Mouse (Mus musculus): ENCODE data around the gene Lipe. TPM values are rescaled to one million over a fixed set of nuclear protein-coding genes. Genes with fewer than 3 reads are reported as not detected.

The Lipe gene
- total and polyA plus RNA-seq, 3 experiments = 4.5 to 15.4 TPM; not detected in 1

DNA sequence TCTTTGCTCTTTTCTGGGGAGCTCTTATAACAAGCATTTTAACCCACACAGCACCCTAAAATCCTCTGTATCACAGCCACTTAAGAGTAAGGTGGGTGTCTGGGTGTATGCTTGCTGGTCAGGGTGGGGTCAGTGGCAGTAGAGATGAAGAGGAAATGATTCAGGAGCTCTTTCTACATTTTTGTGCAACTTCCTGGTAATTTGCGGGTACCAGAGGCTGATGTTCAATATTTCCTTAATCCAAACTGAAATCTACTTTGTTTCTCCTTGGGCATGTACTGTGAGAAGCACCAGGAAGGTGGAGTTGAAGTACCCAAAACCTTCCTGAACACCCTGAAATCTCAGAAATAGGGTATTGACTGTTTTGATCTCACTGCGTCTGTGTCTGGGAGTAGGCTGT lies 38.2 kb upstream of the Lipe start (continued):
- no peak for TF ChIP-seq NELFE (IDR thresholded peaks at IDR 0.05; ENCODE audit: low read depth, low read length)
- TF ChIP-seq CTCF (IDR thresholded peaks at IDR 0.05 in 2 of 3, conservative IDR thresholded peaks at IDR 0.05 in 1 of 3; ENCODE audit: control insufficient read depth in 1 of 3, insufficient read depth in 1 of 3, low read depth in 2 of 3, low read length in 3 of 3, poor library complexity in 1 of 3, severe bottlenecking in 1 of 3) = no peak

DNA sequence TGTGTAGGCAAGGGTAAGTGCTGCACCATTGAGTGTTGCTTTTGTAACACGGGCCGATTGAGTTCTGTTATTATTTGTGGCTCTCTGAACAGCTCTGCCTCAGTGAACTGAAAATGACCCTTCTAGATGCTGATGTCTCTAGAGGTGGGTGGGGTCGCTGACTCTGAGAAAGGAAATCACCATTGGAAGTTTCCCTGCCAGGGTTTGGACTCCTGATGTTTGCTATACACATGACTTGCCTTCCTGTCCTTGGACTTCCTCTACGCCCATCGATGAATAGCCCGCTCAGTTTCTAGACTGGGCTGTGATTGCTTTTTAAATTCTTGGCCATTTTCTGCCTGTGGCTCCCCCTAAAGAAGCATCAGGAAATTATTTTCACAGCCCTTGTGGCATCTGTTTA lies 37.7 kb upstream of the Lipe start:
- Histone ChIP-seq H3K9me3 (replicated peaks; ENCODE audit: insufficient read depth, low read length) (no peaks in the 10 kb centered on the region), H3K27me3 (ENCODE audit: control insufficient read depth in 1 of 2, insufficient read depth in 2 of 2, low read length in 2 of 2) (no peaks in the 10 kb centered on the region), H3K9ac (ENCODE audit: control insufficient read depth, low read depth, low read length, poor library complexity, severe bottlenecking) (no peak overlapping the region), H3K27ac (ENCODE audit: control insufficient read depth, low read depth, low read length) (no peak overlapping the region), H3K4me3 (ENCODE audit: control insufficient read depth in 1 of 2, insufficient read depth in 1 of 2, low read depth in 2 of 2, low read length in 2 of 2) (no peak overlapping the region), H3K4me1 (ENCODE audit: control insufficient read depth in 1 of 2, insufficient read depth in 2 of 2, low read length in 2 of 2) (no peaks in the 10 kb centered on the region), H3K79me2 (ENCODE audit: control insufficient read depth, insufficient read depth, low read length, poor library complexity) (no peaks in the 10 kb centered on the region), H3K36me3 (ENCODE audit: control insufficient read depth in 1 of 2, insufficient read depth in 2 of 2, low read length in 2 of 2) (no peaks in the 10 kb centered on the region)
- no peak for DNase-seq (ENCODE audit: low read depth, low spot score)
- TF ChIP-seq RAD21 (IDR thresholded peaks at IDR 0.05; ENCODE audit: low read depth, low read length) (no peak), RCOR1 (IDR thresholded peaks at IDR 0.05; ENCODE audit: low read depth, low read length) (no peak), E2F4 (IDR thresholded peaks at IDR 0.05; ENCODE audit: borderline replicate concordance, low read depth, low read length) (no peak), MAFK (IDR thresholded peaks at IDR 0.05; ENCODE audit: borderline replicate concordance, low read depth, low read length) (no peak), JUND (IDR thresholded peaks at IDR 0.05; ENCODE audit: low read depth, low read length) (no peak), UBTF (IDR thresholded peaks at IDR 0.05; ENCODE audit: borderline replicate concordance, insufficient read depth, low read depth, low read length) (no peak), TCF12 (IDR thresholded peaks at IDR 0.05; ENCODE audit: low read depth, low read length) (no peak), CHD1 (IDR thresholded peaks at IDR 0.05; ENCODE audit: low read depth, low read length) (no peak), MYB (IDR thresholded peaks at IDR 0.05; ENCODE audit: low read depth, low read length) (no peak), POLR2A (IDR thresholded peaks at IDR 0.05; ENCODE audit: control insufficient read depth in 1 of 2, insufficient read depth in 1 of 2, low read depth in 1 of 2, low read length in 2 of 2, poor library complexity in 1 of 2) (no peak), GATA1 (IDR thresholded peaks at IDR 0.05; ENCODE audit: low read depth, low read length) (no peak), ELF1 (IDR thresholded peaks at IDR 0.05; ENCODE audit: low read depth, low read length) (no peak), ZNF384 (IDR thresholded peaks at IDR 0.05; ENCODE audit: low read depth, low read length) (no peak), NELFE (IDR thresholded peaks at IDR 0.05; ENCODE audit: low read depth, low read length) (no peak)

DNA sequence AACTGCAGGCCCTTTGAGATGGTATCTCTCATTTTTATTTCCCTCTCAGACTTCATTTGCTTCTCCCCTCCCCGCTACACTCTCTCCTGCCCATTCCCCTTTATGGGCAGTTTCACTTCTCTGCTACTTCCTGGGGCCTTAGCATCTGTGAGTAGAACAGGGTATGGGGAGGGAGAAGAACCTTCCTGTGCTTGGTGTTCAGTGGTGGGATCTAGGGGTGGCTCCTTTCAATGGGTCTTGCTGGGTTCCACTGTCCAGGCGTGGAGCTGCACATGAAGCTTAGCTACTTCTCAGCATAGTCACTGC lies 37.0 kb upstream of the Lipe start:
- H3K27me3 ChIP-seq (ENCODE audit: control insufficient read depth in 1 of 2, insufficient read depth in 2 of 2, low read length in 2 of 2) = no peaks in the 10 kb centered on the region
- no peak overlapping the region for H3K27ac ChIP-seq (ENCODE audit: control insufficient read depth, low read depth, low read length)
- no peaks in the 10 kb centered on the region for H3K79me2 ChIP-seq (ENCODE audit: control insufficient read depth, insufficient read depth, low read length, poor library complexity)
- H3K36me3 ChIP-seq (ENCODE audit: control insufficient read depth in 1 of 2, insufficient read depth in 2 of 2, low read length in 2 of 2) = no peaks in the 10 kb centered on the region
- no peak for DNase-seq (ENCODE audit: low read depth, low spot score)
- no peaks in the 10 kb centered on the region for H3K4me1 ChIP-seq (ENCODE audit: control insufficient read depth in 1 of 2, insufficient read depth in 2 of 2, low read length in 2 of 2)
- no peak for TF ChIP-seq MXI1 (IDR thresholded peaks at IDR 0.05; ENCODE audit: low read depth, low read length)
- TF ChIP-seq KAT2A (conservative IDR thresholded peaks at IDR 0.05; ENCODE audit: low read depth, low read length) = no peak
- no peak for TF ChIP-seq POLR2AphosphoS2 (IDR thresholded peaks at IDR 0.05; ENCODE audit: low read length)
- no peak overlapping the region for H3K4me3 ChIP-seq (ENCODE audit: control insufficient read depth in 1 of 2, insufficient read depth in 1 of 2, low read depth in 2 of 2, low read length in 2 of 2)
- H3K9ac ChIP-seq (ENCODE audit: control insufficient read depth, low read depth, low read length, poor library complexity, severe bottlenecking) = no peak overlapping the region
- no peaks in the 10 kb centered on the region for H3K9me3 ChIP-seq (replicated peaks; ENCODE audit: insufficient read depth, low read length)

Data from MEL (cell line).